Mouse (Mus musculus) spleen, adult 2 months (tissue): ENCODE data around the gene Olfr56.

Source experiments
- CTCF ChIP-seq: fragments of 200-500 bp; IDR thresholded peaks from 2 replicates; pipeline ENCODE4 v1.5.1; 2011; ENCODE audit warnings: mild to moderate bottlenecking, inconsistent platforms; ENCODE audit not compliant: insufficient read depth, insufficient read length, insufficient replicate concordance; ENCODE audit errors: extremely low read depth
- POLR2A ChIP-seq: fragments of 200-500 bp; IDR thresholded peaks from 2 replicates; pipeline ENCODE4 v1.6.1; 2011; ENCODE audit warnings: low read depth, low read length, inconsistent platforms

GRCm38 (mm10) chr11:49068358-49068757, 89.7 kb downstream of the Olfr56 start:
- no peak for TF ChIP-seq POLR2A
- TF ChIP-seq CTCF, result no peak
